Mouse (Mus musculus): Measurements from ENCODE around the gene Gtsf2.

The Gtsf2 gene

DNA sequence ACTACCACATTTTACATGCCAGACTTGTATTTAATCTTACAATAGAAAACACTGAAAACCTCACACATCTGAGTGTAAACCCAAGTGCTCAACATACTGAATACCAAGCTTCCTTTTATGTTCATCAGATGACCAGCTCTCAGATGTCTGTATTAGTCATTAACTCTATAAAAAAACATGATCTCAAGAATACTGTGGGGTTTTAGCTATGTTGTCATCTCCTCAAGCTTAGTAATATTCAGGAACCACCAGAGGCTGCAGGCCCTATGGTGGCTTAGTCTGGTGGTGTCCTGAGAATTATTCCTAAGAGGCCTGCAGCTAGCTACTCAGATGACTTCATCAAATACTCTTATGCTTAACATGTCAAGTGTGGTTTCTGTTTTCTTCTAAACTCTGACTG lies 54.7 kb downstream of the Gtsf2 start:
- DNase-seq (ENCODE audit: extremely low spot score, low spot score): no peak

Data from neural tube, embryonic 10.5 days (tissue).